Mouse (Mus musculus) heart, embryonic 16.5 days (tissue): ENCODE data around the gene AY074887. TPM values are rescaled to one million over a fixed set of nuclear protein-coding genes. Genes with fewer than 3 reads are reported as not detected.

ENCODE experiments used
- polyA plus RNA-seq: library from polyadenylated mRNA; unstranded; fragments of >200 nt; fragmentation: Nextera tagmentation; extraction: Ambion mirVana; gene quantifications from 2 replicates; pipeline ENCODE4 v1.2.1, GENCODE M21; 2015

AY074887 gene
- polyA plus RNA-seq, 1 experiment from 2014 or later = 0.83 TPM

Other genes with a start within 250 kb of the AY074887 start
- 90.3 and 101 TPM in 2 replicates for gene Wdr61, start 216.5 kb downstream of the AY074887 start, polyA plus RNA-seq
- 6.5 and 7.6 TPM in 2 replicates for gene Crabp1, start 186.2 kb downstream of the AY074887 start, polyA plus RNA-seq
- gene Ireb2, start 87.2 kb downstream of the AY074887 start, polyA plus RNA-seq = 19.2 and 20.4 TPM in 2 replicates
- gene Hykk, start 33.7 kb downstream of the AY074887 start, polyA plus RNA-seq = 1.7 and 2.1 TPM in 2 replicates
- gene Psma4, start 208 bp downstream of the AY074887 start, polyA plus RNA-seq = 214 and 239 TPM in 2 replicates
- gene Chrna5, start 29.9 kb upstream of the AY074887 start, polyA plus RNA-seq = 0.09 TPM in 1 of 2 replicates, not detected in the other
- gene Chrna3, start 75.6 kb upstream of the AY074887 start, polyA plus RNA-seq = 0.20 and 0.26 TPM in 2 replicates
- gene Chrnb4, start 97.8 kb upstream of the AY074887 start, polyA plus RNA-seq = 0.11 and 0.29 TPM in 2 replicates
- 21.2 and 28.8 TPM in 2 replicates for gene Ube2q2, start 197.9 kb upstream of the AY074887 start, polyA plus RNA-seq